ENCODE assay signal across 8 mouse cellular contexts in genomic region chr11:77216761-77217130, GRCm38 (mm10). TPM values are rescaled to one million over a fixed set of nuclear protein-coding genes. Genes with fewer than 3 reads are reported as not detected.
A peak's percentile ranks its signal among the peaks of the same experiment; 100 is the strongest.
DNase-seq lines count a peak whose midpoint lies in the region; ATAC-seq and TF ChIP-seq lines count a peak whose summit lies in the region.

No protein-coding gene starts in this region.

- peak overlapping the region; percentile 81 for H3K9ac ChIP-seq in kidney, postnatal 0 days (ENCODE audit: low read depth, low read length)
- peak overlapping the region; percentile 84; the same call in 1 of the 2 replicates for H3K9ac ChIP-seq in ES-E14 (ENCODE audit: insufficient read depth, low read depth, low read length, poor library complexity, severe bottlenecking)
- H3K9ac ChIP-seq in embryonic facial prominence, embryonic 11.5 days (replicated peaks; ENCODE audit: low read length): peak overlapping the region; percentile 86
- peak overlapping the region; percentile 95 for H3K9ac ChIP-seq in midbrain, embryonic 13.5 days (replicated peaks)

- no peaks in the 10 kb centered on the region for H3K9me3 ChIP-seq in kidney, postnatal 0 days (replicated peaks; ENCODE audit: low read length)
- H3K9me3 ChIP-seq in ES-E14 (ENCODE audit: control insufficient read depth, insufficient read depth, low read depth, low read length): no peaks in the 10 kb centered on the region
- H3K9me3 ChIP-seq in embryonic facial prominence, embryonic 11.5 days (replicated peaks; ENCODE audit: control insufficient read depth, low read length): no peaks in the 10 kb centered on the region
- no peaks in the 10 kb centered on the region for H3K9me3 ChIP-seq in midbrain, embryonic 13.5 days

- TF ChIP-seq CTCF in kidney, postnatal 0 days (IDR thresholded peaks at IDR 0.05; ENCODE audit: low read depth): no peak

- H3K4me1 ChIP-seq in kidney, postnatal 0 days (replicated peaks; ENCODE audit: insufficient read depth, low read length): peaks cover 8% of the 10 kb centered on the region; the same call in 1 of the 2 replicates
- H3K4me1 ChIP-seq in ES-E14 (ENCODE audit: control insufficient read depth in 2 of 2, insufficient read depth in 2 of 2, low read length in 2 of 2, poor library complexity in 1 of 2): peaks cover 0 to 3% of the 10 kb centered on the region in 2 experiments; a peak in 2 of 4 replicates
- H3K4me1 ChIP-seq in embryonic facial prominence, embryonic 11.5 days (ENCODE audit: control insufficient read depth, insufficient read depth, low read length): no peaks in the 10 kb centered on the region
- H3K4me1 ChIP-seq in midbrain, embryonic 13.5 days (replicated peaks): peaks cover 28% of the 10 kb centered on the region

- H3K27me3 ChIP-seq in kidney, postnatal 0 days (ENCODE audit: insufficient read depth, low read length): no peaks in the 10 kb centered on the region
- H3K27me3 ChIP-seq in embryonic facial prominence, embryonic 11.5 days (ENCODE audit: control insufficient read depth, insufficient read depth, low read length): no peaks in the 10 kb centered on the region
- no peaks in the 10 kb centered on the region for H3K27me3 ChIP-seq in midbrain, embryonic 13.5 days

- no peak for DNase-seq in kidney, postnatal 0 days (ENCODE audit: low spot score)
- no peak for DNase-seq in kidney, adult 8-10 months
- no peak for DNase-seq in ES-E14 (ENCODE audit: low read depth, low spot score)
- DNase-seq in embryonic facial prominence, embryonic 11.5 days (ENCODE audit: low spot score): peak; percentile 9
- DNase-seq in adrenal gland, postnatal 36 days: no peak
- DNase-seq in testis, postnatal 14 days (ENCODE audit: low spot score): no peak

- peak; percentile 55 for ATAC-seq in kidney, postnatal 0 days (replicated peaks; ENCODE audit: low FRiP score, low read depth)
- ATAC-seq in embryonic facial prominence, embryonic 11.5 days (replicated peaks; ENCODE audit: insufficient number of reproducible peaks, low FRiP score, low TSS enrichment, low read depth): peak; percentile 66
- ATAC-seq in inflammation-experienced regulatory T-cells, adult 6 months: peak; percentile 59
- ATAC-seq in midbrain, embryonic 13.5 days: peak; percentile 84

- no peaks in the 10 kb centered on the region for H3K36me3 ChIP-seq in kidney, postnatal 0 days (ENCODE audit: insufficient read depth, low read length)
- H3K36me3 ChIP-seq in ES-E14 (ENCODE audit: control insufficient read depth, insufficient read depth, low read length, poor library complexity, severe bottlenecking): no peaks in the 10 kb centered on the region
- no peaks in the 10 kb centered on the region for H3K36me3 ChIP-seq in embryonic facial prominence, embryonic 11.5 days (replicated peaks; ENCODE audit: control insufficient read depth, insufficient read depth, low read depth, low read length)
- H3K36me3 ChIP-seq in midbrain, embryonic 13.5 days: no peaks in the 10 kb centered on the region

- H3K27ac ChIP-seq in kidney, postnatal 0 days: peak overlapping the region; percentile 92
- H3K27ac ChIP-seq in ES-E14 (ENCODE audit: insufficient read depth, low read depth, low read length, poor library complexity, severe bottlenecking): no peak overlapping the region
- no peak overlapping the region; the same call in 1 of the 2 replicates for H3K27ac ChIP-seq in embryonic facial prominence, embryonic 11.5 days (replicated peaks; ENCODE audit: low read depth, low read length)
- peak overlapping the region; percentile 99 for H3K27ac ChIP-seq in midbrain, embryonic 13.5 days

- under 1% methylated on average over 11 of the region's 11 CpGs for WGBS in kidney, postnatal 0 days
- WGBS in embryonic facial prominence, embryonic 11.5 days: under 1% methylated on average over 11 of the region's 11 CpGs
- 1% methylated on average over 11 of the region's 11 CpGs for WGBS in midbrain, embryonic 13.5 days

- peak overlapping the region; percentile 87 for H3K4me3 ChIP-seq in kidney, postnatal 0 days (replicated peaks; ENCODE audit: low read depth, low read length)
- peak overlapping the region; percentile 90 to 99 for H3K4me3 ChIP-seq in ES-E14 (ENCODE audit: insufficient read depth in 1 of 2, low read depth in 1 of 2, low read length in 2 of 2, poor library complexity in 1 of 2, severe bottlenecking in 1 of 2)
- H3K4me3 ChIP-seq in embryonic facial prominence, embryonic 11.5 days (ENCODE audit: low read depth, low read length): peak overlapping the region; percentile 90
- H3K4me3 ChIP-seq in midbrain, embryonic 13.5 days (replicated peaks): peak overlapping the region; percentile 80

- peak overlapping the region; percentile 70 for H3K4me2 ChIP-seq in kidney, postnatal 0 days (ENCODE audit: low read length)
- peak overlapping the region; percentile 73 for H3K4me2 ChIP-seq in embryonic facial prominence, embryonic 11.5 days (ENCODE audit: low read depth, low read length)
- peak overlapping the region; percentile 84 for H3K4me2 ChIP-seq in midbrain, embryonic 13.5 days (replicated peaks)

- in situ Hi-C loops in ES-E14 (cut with MboI; ENCODE audit: low sequenced_read_pairs in 2 of 2, unreplicated experiment in 2 of 2): no loop called here

TF ChIP-seq in ES-E14, 5 proteins besides CTCF, POLR2A, EP300 and RAD21:
- no peak for TF ChIP-seq HCFC1 (IDR thresholded peaks at IDR 0.05; ENCODE audit: borderline replicate concordance, insufficient read depth, low read length)
- TF ChIP-seq CHD2 (IDR thresholded peaks at IDR 0.05; ENCODE audit: low read depth, low read length): no peak
- TF ChIP-seq MAFK (IDR thresholded peaks at IDR 0.05; ENCODE audit: insufficient read depth, low read depth, low read length): no peak
- no peak for TF ChIP-seq ZC3H11A (IDR thresholded peaks at IDR 0.05; ENCODE audit: borderline replicate concordance, low read depth, low read length)
- TF ChIP-seq ZNF384 (IDR thresholded peaks at IDR 0.05; ENCODE audit: low read depth, low read length): no peak

RNA-seq across cellular contexts. Expression of gene Ssh2, which starts 0.7 kb away (rescaled TPM):
- 3.9 and 4.6 TPM in 2 replicates for polyA plus RNA-seq in kidney, postnatal 0 days (2015; fragmentation: Nextera tagmentation; extraction: Ambion mirVana)
- 6.7 and 7.7 TPM in 2 replicates for total RNA-seq in ES-E14 (2012; rRNA removed)
- 8.5 and 10.0 TPM in 2 replicates for polyA plus RNA-seq in embryonic facial prominence, embryonic 11.5 days (2014; fragmentation: Nextera tagmentation; extraction: Ambion mirVana)
- 100 to 1,000 TPM in 1 of 3 experiments, 10 to 100 TPM in 2; 41.1 to 101 (median 73.4) TPM for polyA plus RNA-seq in inflammation-experienced regulatory T-cells, adult 6 months (2017; shearing (Covaris generic))
- 17.8 and 19.2 TPM in 2 replicates for polyA plus RNA-seq in midbrain, embryonic 13.5 days (2015; fragmentation: Nextera tagmentation; extraction: Ambion mirVana)
- 10 to 100 TPM; 16.8 to 27.1 TPM for total RNA-seq in adrenal gland, postnatal 36 days (2021)

RNA-seq across cellular contexts. Expression of gene Efcab5, which starts 28.0 kb away (rescaled TPM):
- 0.34 and 0.37 TPM in 2 replicates for polyA plus RNA-seq in kidney, postnatal 0 days (2015; fragmentation: Nextera tagmentation; extraction: Ambion mirVana)
- total RNA-seq in ES-E14 (2012; rRNA removed): 0.11 and 0.27 TPM in 2 replicates
- 0.13 and 0.15 TPM in 2 replicates for polyA plus RNA-seq in embryonic facial prominence, embryonic 11.5 days (2014; fragmentation: Nextera tagmentation; extraction: Ambion mirVana)
- polyA plus RNA-seq in inflammation-experienced regulatory T-cells, adult 6 months (2017; shearing (Covaris generic)): under 1 TPM in 2 of 3 experiments, not detected in 1; 0.15 to 0.60 TPM
- 0.73 and 1.1 TPM in 2 replicates for polyA plus RNA-seq in midbrain, embryonic 13.5 days (2015; fragmentation: Nextera tagmentation; extraction: Ambion mirVana)
- total RNA-seq in adrenal gland, postnatal 36 days (2021): under 1 TPM; 0.36 to 0.66 TPM

Comparison
In these comparisons a context has a peak if more than half of its experiments do, and no peak if none do; other contexts are left out.
1. H3K27ac ChIP-seq: peak in kidney, postnatal 0 days (single experiment) and midbrain, embryonic 13.5 days (single experiment); none in ES-E14 (single experiment) and embryonic facial prominence, embryonic 11.5 days (single experiment).
2. Peak in every context shown above with its lines, with median percentiles within 50 percentile points of each other: ATAC-seq, H3K4me2 ChIP-seq, H3K4me3 ChIP-seq and H3K9ac ChIP-seq.